Mouse (Mus musculus): ENCODE measurements around the gene Mlf1.

DNA sequence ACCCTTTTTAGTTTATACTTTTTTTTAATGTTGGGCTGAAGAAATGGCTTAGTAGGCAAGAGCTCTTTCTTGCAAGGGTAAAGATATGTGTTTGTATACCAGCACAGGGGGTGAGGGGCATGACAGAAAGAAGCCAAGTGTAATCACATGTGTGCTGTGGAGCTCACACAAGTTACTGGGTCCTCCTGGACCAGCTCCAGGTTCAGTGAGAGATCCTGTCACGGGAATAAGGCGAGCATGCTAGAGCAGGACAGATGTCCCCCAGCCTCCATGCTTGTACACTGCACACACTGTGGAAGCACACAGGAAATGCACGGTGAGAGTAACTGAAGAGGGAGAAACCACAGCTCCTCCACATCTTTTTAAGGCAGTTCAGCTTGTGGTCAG lies 21.1 kb upstream of the Mlf1 start:
- TF ChIP-seq CTCF (IDR thresholded peaks at IDR 0.05; ENCODE audit: insufficient read depth, low read length) (no peak), POLR2A (IDR thresholded peaks at IDR 0.05; ENCODE audit: borderline replicate concordance, extremely low read depth, low read depth, low read length) (no peak)

Data from lung, adult 2 months (tissue).